Mouse (Mus musculus) liver, embryonic 15.5 days (tissue): ENCODE measurements around the gene Ppp1r13l. TPM values are rescaled to one million over a fixed set of nuclear protein-coding genes. Genes with fewer than 3 reads are reported as not detected.
A peak's percentile ranks its signal among the peaks of the same experiment; 100 is the strongest.

Experiments used
- ATAC-seq: fragments of 200-750 bp; cut with Nextera tagmentation; 2 replicates; pipeline ENCODE4 v1.8.0; 2017; ENCODE audit warnings: moderate number of reproducible peaks, mild to moderate bottlenecking, moderate library complexity; ENCODE audit not compliant: insufficient read depth
- H3K27ac ChIP-seq: fragments of 300-500 bp; sonication (generic); replicated peaks from 2 replicates; pipeline ENCODE4 v1.5.1; 2015; ENCODE audit warnings: mild to moderate bottlenecking, inconsistent platforms
- H3K27me3 ChIP-seq: fragments of 300-500 bp; sonication (generic); 2 replicates; pipeline ENCODE4 v1.6.1; 2015; ENCODE audit warnings: mild to moderate bottlenecking, inconsistent platforms
- H3K36me3 ChIP-seq: fragments of 300-500 bp; sonication (generic); replicated peaks from 2 replicates; pipeline ENCODE4 v1.6.1; 2015; ENCODE audit warnings: moderate library complexity, mild to moderate bottlenecking, inconsistent platforms
- H3K4me1 ChIP-seq: fragments of 300-500 bp; sonication (generic); replicated peaks from 2 replicates; pipeline ENCODE4 v1.6.1; 2015; ENCODE audit warnings: inconsistent platforms
- H3K4me2 ChIP-seq: fragments of 300-500 bp; sonication (generic); 2 replicates; pipeline ENCODE4 v1.6.1; 2015; ENCODE audit warnings: moderate library complexity, mild to moderate bottlenecking, inconsistent platforms
- H3K4me3 ChIP-seq: fragments of 300-500 bp; sonication (generic); replicated peaks from 2 replicates; pipeline ENCODE4 v1.5.1; 2015; ENCODE audit warnings: mild to moderate bottlenecking, inconsistent platforms
- H3K9ac ChIP-seq: fragments of 300-500 bp; sonication (generic); 2 replicates; pipeline ENCODE4 v1.6.1; 2015; ENCODE audit warnings: moderate library complexity, mild to moderate bottlenecking, inconsistent platforms
- H3K9me3 ChIP-seq: fragments of 300-500 bp; sonication (generic); replicated peaks from 2 replicates; pipeline ENCODE4 v1.6.1; 2016; ENCODE audit warnings: inconsistent platforms
- WGBS: fragments of 180-500 bp; shearing (Covaris S2); methylation state at CpG from one replicate; pipeline ENCODE4 v1.1.7; 2015; ENCODE audit warnings: mixed read lengths; ENCODE audit not compliant: insufficient replicate concordance; 5-methylcytosine and 5-hydroxymethylcytosine counted together
- polyA plus RNA-seq: library from polyadenylated mRNA; unstranded; fragments of >200 nt; fragmentation: Nextera tagmentation; extraction: Ambion mirVana; gene quantifications from 2 replicates; pipeline ENCODE4 v1.2.1, GENCODE M21; 2015

The Ppp1r13l gene
- polyA plus RNA-seq, 1 experiment from 2014 or later: 0.94 TPM

- Histone ChIP-seq H3K27me3 (no peaks in the 10 kb centered on the region), H3K36me3 (peaks cover 33% of the 10 kb centered on the region), H3K4me2 (no peak overlapping the region), H3K4me1 (peaks cover 31% of the 10 kb centered on the region), H3K27ac (no peak overlapping the region), H3K9me3 (no peaks in the 10 kb centered on the region), H3K9ac (no peak overlapping the region), H3K4me3 (no peak overlapping the region)
- WGBS: 81% methylated on average over 5 of the region's 5 CpGs
- no peak for ATAC-seq
These were observed 4.6 kb upstream of the Ppp1r13l start for GRCm38 (mm10) chr7:19354991-19355390.

GRCm38 (mm10) chr7:19356311-19356710, 3.2 kb upstream of the Ppp1r13l start:
- 72% methylated on average over 10 of the region's 10 CpGs for WGBS
- no peak overlapping the region for H3K9ac ChIP-seq
- no peaks in the 10 kb centered on the region for H3K27me3 ChIP-seq
- H3K4me2 ChIP-seq: no peak overlapping the region
- peaks cover 44% of the 10 kb centered on the region for H3K4me1 ChIP-seq
- no peak for ATAC-seq
- H3K27ac ChIP-seq: no peak overlapping the region
- no peaks in the 10 kb centered on the region for H3K9me3 ChIP-seq
- no peak overlapping the region for H3K4me3 ChIP-seq
- H3K36me3 ChIP-seq: peaks cover 30% of the 10 kb centered on the region

GRCm38 (mm10) chr7:19357381-19358375, 1.9 kb upstream of the Ppp1r13l start:
- Histone ChIP-seq H3K27me3 (no peaks in the 10 kb centered on the region), H3K36me3 (peaks cover 30% of the 10 kb centered on the region), H3K27ac (peak overlapping the region; percentile 24; the same call in 1 of the 2 replicates), H3K9ac (no peak overlapping the region), H3K9me3 (no peaks in the 10 kb centered on the region), H3K4me3 (peak overlapping the region; percentile 71; the same call in 1 of the 2 replicates), H3K4me2 (peak overlapping the region; percentile 99), H3K4me1 (peaks cover 58% of the 10 kb centered on the region)
- 83% methylated on average over 25 of the region's 25 CpGs for WGBS
- no peak for ATAC-seq

GRCm38 (mm10) chr7:19358634-19359033, 915 bp upstream of the Ppp1r13l start:
- Histone ChIP-seq H3K27ac (no peak overlapping the region), H3K36me3 (peaks cover 30% of the 10 kb centered on the region), H3K4me1 (peaks cover 60% of the 10 kb centered on the region), H3K4me3 (peak overlapping the region; percentile 71), H3K27me3 (0 out of 2 replicates have a peak, but pooled peaks cover 2% of the 10 kb centered on the region), H3K9me3 (no peaks in the 10 kb centered on the region), H3K9ac (peak overlapping the region; percentile 61; the same call in 1 of the 2 replicates), H3K4me2 (peak overlapping the region; percentile 99)
- WGBS: 9% methylated on average over 13 of the region's 13 CpGs
- no peak for ATAC-seq

GRCm38 (mm10) chr7:19359892-19360641, 518 bp downstream of the Ppp1r13l start:
- under 1% methylated on average over 45 of the region's 45 CpGs for WGBS
- peak overlapping the region; percentile 99 for H3K4me2 ChIP-seq
- peak overlapping the region; percentile 71 for H3K4me3 ChIP-seq
- H3K27me3 ChIP-seq: 0 out of 2 replicates have a peak, but pooled peaks cover 9% of the 10 kb centered on the region
- H3K9me3 ChIP-seq: no peaks in the 10 kb centered on the region
- peaks cover 66% of the 10 kb centered on the region for H3K4me1 ChIP-seq
- H3K9ac ChIP-seq: peak overlapping the region; percentile 61
- H3K27ac ChIP-seq: peak overlapping the region; percentile 75
- peaks cover 22% of the 10 kb centered on the region for H3K36me3 ChIP-seq
- ATAC-seq: peak; percentile 65

GRCm38 (mm10) chr7:19360944-19361343, 1.4 kb downstream of the Ppp1r13l start:
- Histone ChIP-seq H3K9me3 (no peaks in the 10 kb centered on the region), H3K27ac (peak overlapping the region; percentile 75; the same call in 1 of the 2 replicates), H3K4me1 (peaks cover 66% of the 10 kb centered on the region), H3K27me3 (0 out of 2 replicates have a peak, but pooled peaks cover 9% of the 10 kb centered on the region), H3K4me3 (peak overlapping the region; percentile 71), H3K4me2 (peak overlapping the region; percentile 99), H3K9ac (peak overlapping the region; percentile 72), H3K36me3 (peaks cover 16% of the 10 kb centered on the region)
- WGBS: under 1% methylated on average over 27 of the region's 27 CpGs
- ATAC-seq: peak; percentile 69

GRCm38 (mm10) chr7:19361720-19362119, 2.2 kb downstream of the Ppp1r13l start:
- H3K4me1 ChIP-seq: peaks cover 66% of the 10 kb centered on the region
- WGBS: 9% methylated on average over 16 of the region's 16 CpGs
- H3K27ac ChIP-seq: no peak overlapping the region
- H3K9me3 ChIP-seq: no peaks in the 10 kb centered on the region
- peak overlapping the region; percentile 99 for H3K4me2 ChIP-seq
- peak overlapping the region; percentile 72 for H3K9ac ChIP-seq
- H3K4me3 ChIP-seq: peak overlapping the region; percentile 71
- H3K36me3 ChIP-seq: peaks cover 11% of the 10 kb centered on the region; the same call in 1 of the 2 replicates
- H3K27me3 ChIP-seq: 0 out of 2 replicates have a peak, but pooled peaks cover 9% of the 10 kb centered on the region
- no peak for ATAC-seq

GRCm38 (mm10) chr7:19362276-19362675, 2.7 kb downstream of the Ppp1r13l start:
- Histone ChIP-seq H3K4me1 (peaks cover 61% of the 10 kb centered on the region), H3K9me3 (no peaks in the 10 kb centered on the region), H3K4me3 (no peak overlapping the region), H3K27ac (no peak overlapping the region), H3K4me2 (peak overlapping the region; percentile 99; the same call in 1 of the 2 replicates), H3K27me3 (0 out of 2 replicates have a peak, but pooled peaks cover 9% of the 10 kb centered on the region), H3K36me3 (peaks cover 5% of the 10 kb centered on the region; the same call in 1 of the 2 replicates), H3K9ac (no peak overlapping the region)
- WGBS: 61% methylated on average over 4 of the region's 4 CpGs
- ATAC-seq: no peak

GRCm38 (mm10) chr7:19363881-19364280, 4.3 kb downstream of the Ppp1r13l start:
- no peak overlapping the region for H3K4me3 ChIP-seq
- no peak overlapping the region for H3K9ac ChIP-seq
- no peaks in the 10 kb centered on the region for H3K9me3 ChIP-seq
- no peaks in the 10 kb centered on the region for H3K36me3 ChIP-seq
- H3K4me1 ChIP-seq: peaks cover 48% of the 10 kb centered on the region
- no peak overlapping the region for H3K4me2 ChIP-seq
- H3K27me3 ChIP-seq: peaks cover 16% of the 10 kb centered on the region
- no peak overlapping the region for H3K27ac ChIP-seq
- ATAC-seq: no peak
- 2% methylated on average over 18 of the region's 18 CpGs for WGBS

GRCm38 (mm10) chr7:19365376-19365775, 5.8 kb downstream of the Ppp1r13l start:
- Histone ChIP-seq H3K27me3 (peaks cover 27% of the 10 kb centered on the region), H3K27ac (no peak overlapping the region), H3K4me3 (no peak overlapping the region), H3K4me2 (no peak overlapping the region), H3K36me3 (no peaks in the 10 kb centered on the region), H3K9ac (no peak overlapping the region), H3K9me3 (no peaks in the 10 kb centered on the region), H3K4me1 (peaks cover 43% of the 10 kb centered on the region)
- WGBS: 48% methylated on average over 4 of the region's 4 CpGs
- no peak for ATAC-seq
